Mouse (Mus musculus) hindbrain, postnatal 0 days (tissue): ENCODE data around the gene Mvb12a. TPM values are rescaled to one million over a fixed set of nuclear protein-coding genes. Genes with fewer than 3 reads are reported as not detected.
A peak's percentile ranks its signal among the peaks of the same experiment; 100 is the strongest.

Experiments used
- ATAC-seq: fragments of 200-750 bp; cut with Nextera tagmentation; 2 replicates; pipeline ENCODE4 v1.8.0; 2017; ENCODE audit warnings: mild to moderate bottlenecking, moderate TSS enrichment, moderate library complexity
- DNase-seq: peaks from one replicate; pipeline ENCODE4 v3.0.0-alpha.2; 2015; ENCODE audit warnings: low spot score
- H3K27ac ChIP-seq: fragments of 300-500 bp; sonication (generic); 2 replicates; pipeline ENCODE4 v1.5.1; 2014; ENCODE audit warnings: mild to moderate bottlenecking
- H3K27me3 ChIP-seq: fragments of 300-500 bp; sonication (generic); 2 replicates; pipeline ENCODE4 v1.6.1; 2014; ENCODE audit warnings: low read length, mixed read lengths; ENCODE audit not compliant: insufficient read depth
- H3K36me3 ChIP-seq: fragments of 300-500 bp; sonication (generic); 2 replicates; pipeline ENCODE4 v1.6.1; 2014; ENCODE audit warnings: low read length, mixed read lengths; ENCODE audit not compliant: insufficient read depth
- H3K4me1 ChIP-seq: fragments of 300-500 bp; sonication (generic); 2 replicates; pipeline ENCODE4 v1.6.1; 2014; ENCODE audit warnings: antibody characterized with exemption, low read length, mixed read lengths; ENCODE audit not compliant: insufficient read depth
- H3K4me2 ChIP-seq: fragments of 300-500 bp; sonication (generic); 2 replicates; pipeline ENCODE4 v1.6.1; 2014; ENCODE audit warnings: low read depth, mild to moderate bottlenecking, low read length, moderate library complexity, mixed read lengths
- H3K4me3 ChIP-seq: fragments of 300-500 bp; sonication (generic); 2 replicates; pipeline ENCODE4 v1.5.1; 2014; ENCODE audit warnings: low read length
- H3K9ac ChIP-seq: fragments of 300-500 bp; sonication (generic); replicated peaks from 2 replicates; pipeline ENCODE4 v1.6.1; 2014; ENCODE audit warnings: mild to moderate bottlenecking, low read length, moderate library complexity, mixed read lengths
- H3K9me3 ChIP-seq: fragments of 300-500 bp; sonication (generic); 2 replicates; pipeline ENCODE4 v1.6.1; 2016; ENCODE audit warnings: low read length, mixed read lengths
- CTCF ChIP-seq: IDR thresholded peaks from 2 replicates; pipeline ENCODE4 v1.5.1; 2016; ENCODE audit warnings: antibody characterized with exemption, control low read depth, low read depth
- WGBS: fragments of 180-500 bp; shearing (Covaris S2); extraction: QIAGEN DNeasy Blood & Tissue Kit; methylation state at CpG from one replicate; pipeline ENCODE4 v1.1.7; 2014; 5-methylcytosine and 5-hydroxymethylcytosine counted together
- polyA plus RNA-seq: library from polyadenylated mRNA; unstranded; fragments of >200 nt; fragmentation: Nextera tagmentation; extraction: Ambion mirVana; gene quantifications from 2 replicates; pipeline ENCODE4 v1.2.1, GENCODE M21; 2015
- total RNA-seq: library from RNA; depleted of rRNA; stranded (reverse); fragments of >200 nt; gene quantifications from 2 replicates; pipeline ENCODE4 v1.2.3, GENCODE M21; 2014

Gene Mvb12a
- total and polyA plus RNA-seq, 2 experiments from 2014 or later, result 83.8 to 85.7 TPM

DNA sequence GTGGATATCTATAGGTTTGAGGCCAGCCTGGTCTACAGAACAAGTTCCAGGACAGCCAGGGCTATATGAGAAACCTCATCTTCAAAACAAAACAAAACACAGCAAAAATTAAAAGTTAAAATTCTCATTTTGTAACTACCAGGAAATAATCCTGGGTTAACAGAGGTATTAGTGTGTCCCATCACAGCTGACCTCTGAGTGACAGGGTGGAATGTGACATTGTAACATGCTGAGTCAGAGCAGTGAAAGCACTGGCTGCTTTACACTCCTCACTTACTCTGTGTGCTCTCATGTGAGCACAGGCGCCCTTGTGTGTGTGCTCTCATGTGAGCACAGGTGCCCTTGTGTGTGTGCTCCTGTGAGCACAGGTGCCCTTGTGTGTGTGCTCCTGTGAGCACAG, 32.3 kb downstream of the Mvb12a start:
- no peak for ATAC-seq
- 64% methylated on average over 1 of the region's 1 CpGs for WGBS

DNA sequence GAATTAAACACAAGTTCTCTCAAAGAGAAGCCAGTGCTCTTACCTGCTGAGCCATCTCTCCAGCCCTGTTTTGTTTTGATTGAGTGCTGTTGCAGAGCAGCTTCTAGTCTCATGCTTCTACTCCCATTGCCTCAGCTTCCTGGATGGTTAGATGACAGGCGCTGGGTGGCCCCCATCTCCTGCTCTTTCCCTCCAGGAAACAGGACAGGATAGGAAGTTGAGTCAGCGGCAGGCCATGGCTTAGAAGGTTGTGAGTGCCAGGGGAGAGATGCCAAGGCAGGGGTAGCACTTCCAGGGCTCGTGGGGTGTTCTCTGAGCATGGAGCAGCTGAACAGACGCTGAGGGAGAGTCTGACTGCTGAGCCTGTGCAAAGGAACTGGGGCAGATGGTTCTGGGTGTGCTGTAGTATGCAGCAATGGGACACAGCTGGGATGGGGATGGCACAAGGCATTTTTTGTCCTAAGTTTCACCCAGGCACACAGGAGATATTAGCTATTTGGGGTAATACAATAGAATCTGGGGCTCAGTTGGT, 35.2 kb downstream of the Mvb12a start:
- no peak overlapping the region for H3K27ac ChIP-seq
- H3K36me3 ChIP-seq, result peaks cover 8% of the 10 kb centered on the region; the same call in 1 of the 2 replicates
- no peak for TF ChIP-seq CTCF
- H3K9me3 ChIP-seq, result no peaks in the 10 kb centered on the region
- no peaks in the 10 kb centered on the region for H3K27me3 ChIP-seq
- ATAC-seq (no peak), DNase-seq (no peak)
- H3K9ac ChIP-seq, result no peak overlapping the region
- no peak overlapping the region for H3K4me2 ChIP-seq
- no peaks in the 10 kb centered on the region; the same call in 1 of the 2 replicates for H3K4me1 ChIP-seq
- no peak overlapping the region for H3K4me3 ChIP-seq
- WGBS, result 54% methylated on average over 4 of the region's 4 CpGs

More for the DNA sequence above, 32.3 kb downstream of the Mvb12a start:
- H3K4me3 ChIP-seq, result no peak overlapping the region
- H3K36me3 ChIP-seq, result no peaks in the 10 kb centered on the region
- no peak overlapping the region for H3K4me2 ChIP-seq
- no peak overlapping the region for H3K9ac ChIP-seq
- TF ChIP-seq CTCF, result no peak
- H3K4me1 ChIP-seq, result peaks cover 6% of the 10 kb centered on the region
- H3K27me3 ChIP-seq, result no peaks in the 10 kb centered on the region
- no peaks in the 10 kb centered on the region for H3K9me3 ChIP-seq
- no peak for DNase-seq
- no peak overlapping the region for H3K27ac ChIP-seq

DNA sequence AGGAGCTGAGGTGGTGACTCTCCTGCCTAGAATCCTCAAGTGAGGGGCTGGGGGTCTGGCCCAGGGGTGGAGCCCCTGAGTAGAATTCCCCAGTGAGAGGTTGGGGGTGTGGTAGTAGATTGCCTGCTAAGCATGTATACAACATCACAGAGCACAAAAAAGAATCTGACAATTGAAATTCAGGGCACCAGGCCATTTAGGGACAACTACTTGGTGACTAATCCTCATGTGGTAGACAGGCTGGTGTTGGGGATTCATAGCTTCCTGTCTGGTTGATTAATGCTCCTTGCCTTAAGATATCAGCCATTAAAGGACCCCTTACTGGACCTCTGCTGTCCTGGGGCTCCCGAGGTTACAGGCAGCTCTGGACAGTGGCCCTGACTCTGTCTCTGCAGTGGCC, 36.3 kb downstream of the Mvb12a start:
- Histone ChIP-seq H3K9me3 (no peaks in the 10 kb centered on the region), H3K9ac (no peak overlapping the region), H3K4me1 (no peaks in the 10 kb centered on the region; the same call in 1 of the 2 replicates), H3K36me3 (peaks cover 11% of the 10 kb centered on the region; the same call in 1 of the 2 replicates), H3K27me3 (no peaks in the 10 kb centered on the region), H3K4me2 (no peak overlapping the region), H3K27ac (no peak overlapping the region), H3K4me3 (no peak overlapping the region)
- DNase-seq, result no peak
- 67% methylated on average over 1 of the region's 1 CpGs for WGBS
- no peak for ATAC-seq
- no peak for TF ChIP-seq CTCF

DNA sequence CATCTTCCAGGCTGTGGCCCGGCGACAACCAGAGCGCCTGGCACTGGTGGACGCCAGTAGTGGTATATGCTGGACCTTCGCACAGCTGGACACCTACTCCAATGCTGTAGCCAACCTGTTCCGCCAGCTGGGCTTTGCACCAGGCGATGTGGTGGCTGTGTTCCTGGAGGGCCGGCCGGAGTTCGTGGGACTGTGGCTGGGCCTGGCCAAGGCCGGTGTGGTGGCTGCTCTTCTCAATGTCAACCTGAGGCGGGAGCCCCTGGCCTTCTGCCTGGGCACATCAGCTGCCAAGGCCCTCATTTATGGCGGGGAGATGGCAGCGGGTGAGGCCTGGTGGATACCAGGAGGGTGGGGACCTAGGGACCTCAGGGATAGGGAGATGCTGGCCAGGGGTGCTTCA, 36.8 kb downstream of the Mvb12a start:
- no peaks in the 10 kb centered on the region; the same call in 1 of the 2 replicates for H3K4me1 ChIP-seq
- H3K4me3 ChIP-seq, result no peak overlapping the region
- WGBS, result 54% methylated on average over 14 of the region's 14 CpGs
- H3K4me2 ChIP-seq, result no peak overlapping the region
- no peak for TF ChIP-seq CTCF
- DNase-seq (peak; percentile 42), ATAC-seq (no peak)
- peaks cover 15% of the 10 kb centered on the region for H3K36me3 ChIP-seq
- 0 out of 2 replicates have a peak overlapping the region, but pooled peaks have one; percentile 4 for H3K9ac ChIP-seq
- no peaks in the 10 kb centered on the region for H3K27me3 ChIP-seq
- no peak overlapping the region for H3K27ac ChIP-seq
- no peaks in the 10 kb centered on the region for H3K9me3 ChIP-seq

DNA sequence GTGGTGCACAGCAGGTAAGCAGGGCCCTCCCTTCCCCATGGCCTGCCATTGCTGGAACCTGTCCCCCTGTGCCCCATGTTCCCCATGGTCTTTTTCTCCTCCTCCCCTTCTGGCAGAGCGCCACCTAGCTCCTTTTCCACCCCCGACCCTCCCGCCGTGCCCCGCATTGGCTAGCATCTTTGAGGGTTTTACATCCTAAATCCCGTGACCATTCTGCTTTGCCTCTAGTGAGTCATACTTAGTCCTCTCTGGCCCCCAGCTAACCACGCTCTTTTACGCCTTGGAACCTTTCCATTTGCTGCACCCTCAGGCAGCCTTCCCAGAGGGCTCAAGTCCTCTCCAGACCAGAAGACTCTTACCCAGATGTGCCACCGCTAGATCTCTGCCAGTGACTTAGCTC, 37.5 kb downstream of the Mvb12a start:
- ATAC-seq (0 out of 2 replicates have a peak, but pooled peaks have one; percentile 10), DNase-seq (peak; percentile 52)
- WGBS, result 30% methylated on average over 9 of the region's 9 CpGs
- Histone ChIP-seq H3K9me3 (no peaks in the 10 kb centered on the region), H3K36me3 (peaks cover 23% of the 10 kb centered on the region), H3K4me1 (no peaks in the 10 kb centered on the region; the same call in 1 of the 2 replicates), H3K27ac (no peak overlapping the region), H3K4me3 (no peak overlapping the region), H3K9ac (no peak overlapping the region), H3K27me3 (no peaks in the 10 kb centered on the region), H3K4me2 (no peak overlapping the region)
- TF ChIP-seq CTCF, result no peak

DNA sequence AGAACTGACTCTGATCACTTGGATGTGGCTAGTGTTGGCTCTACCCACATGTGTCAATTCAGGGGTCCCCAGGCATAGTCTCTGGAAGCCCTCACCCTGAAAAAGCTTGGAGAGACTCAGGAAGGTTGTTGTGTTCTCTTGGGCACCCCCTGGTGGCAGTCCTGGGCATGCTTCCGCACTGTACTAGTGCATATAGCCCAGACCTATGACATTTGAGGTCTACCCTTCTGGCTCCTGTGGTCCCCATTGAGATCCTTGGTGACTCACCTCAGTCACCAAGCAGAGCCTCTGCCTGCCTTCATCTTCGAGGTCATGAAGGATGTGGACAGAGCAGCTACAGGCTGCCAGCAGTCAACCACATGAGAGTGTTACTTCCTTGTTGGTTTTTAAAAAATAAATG, 44.2 kb downstream of the Mvb12a start:
- ATAC-seq, result peak; percentile 24; the same call in 1 of the 2 replicates
- H3K4me3 ChIP-seq, result no peak overlapping the region
- no peak overlapping the region for H3K27ac ChIP-seq
- peak; percentile 72 for DNase-seq
- no peak overlapping the region for H3K9ac ChIP-seq
- H3K4me2 ChIP-seq, result no peak overlapping the region
- H3K27me3 ChIP-seq, result no peaks in the 10 kb centered on the region
- peaks cover 32% of the 10 kb centered on the region for H3K36me3 ChIP-seq
- 65% methylated on average over 2 of the region's 2 CpGs for WGBS
- no peaks in the 10 kb centered on the region for H3K9me3 ChIP-seq
- no peaks in the 10 kb centered on the region; the same call in 1 of the 2 replicates for H3K4me1 ChIP-seq
- TF ChIP-seq CTCF, result peak; percentile 78

DNA sequence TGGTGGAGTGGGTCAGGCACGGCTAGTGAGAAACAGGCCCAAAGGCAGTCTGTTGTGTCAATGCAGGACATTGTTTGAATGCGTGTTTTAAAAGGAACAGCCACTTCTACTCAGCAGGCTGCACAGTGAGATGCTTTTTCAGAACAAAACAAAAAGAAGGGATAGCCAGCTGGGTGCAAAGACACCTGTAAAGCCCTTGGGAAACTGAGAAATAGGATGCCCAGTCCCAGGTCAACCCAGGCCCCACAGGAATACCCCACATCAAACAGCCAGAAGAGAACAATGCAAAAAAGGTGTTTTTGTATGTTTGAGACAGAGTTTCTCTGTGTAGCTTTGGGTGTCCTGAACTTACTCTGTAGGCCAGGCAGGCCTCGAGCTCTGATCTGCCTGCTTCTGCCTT, 46.0 kb downstream of the Mvb12a start:
- ATAC-seq, result no peak
- no peak for TF ChIP-seq CTCF
- no peak for DNase-seq

More for the DNA sequence above, 46.0 kb downstream of the Mvb12a start:
- Histone ChIP-seq H3K36me3 (peaks cover 25% of the 10 kb centered on the region), H3K9me3 (no peaks in the 10 kb centered on the region), H3K4me2 (no peak overlapping the region), H3K4me1 (peaks cover 7% of the 10 kb centered on the region), H3K27ac (no peak overlapping the region), H3K9ac (no peak overlapping the region), H3K4me3 (no peak overlapping the region), H3K27me3 (no peaks in the 10 kb centered on the region)
- WGBS, result 69% methylated on average over 3 of the region's 3 CpGs
